Mouse (Mus musculus): ENCODE data around the gene Pramef17. TPM values are rescaled to one million over a fixed set of nuclear protein-coding genes. Genes with fewer than 3 reads are reported as not detected.
"Not testable (repeated sequence)": the region's sequence is repeated elsewhere in the genome, so short reads cannot be mapped to it uniquely, and the experiment has no call there.

Gene Pramef17
- polyA plus RNA-seq (2012; rRNA removed), result not detected in 2 replicates

GRCm38 (mm10) chr4:143994269-143994668, at the start of gene Pramef17:
Gene Pramef17 (minus strand): TSS chr4:143994369.
- not testable (repeated sequence) for DNase-seq (ENCODE audit: low read depth)

- not testable (repeated sequence) for DNase-seq (ENCODE audit: low read depth)
Measured at GRCm38 (mm10) chr4:143988126-143988525, 6.0 kb downstream of the Pramef17 start.

GRCm38 (mm10) chr4:143987475-143987941, 6.7 kb downstream of the Pramef17 start:
- DNase-seq (ENCODE audit: low read depth), result not testable (repeated sequence)

GRCm38 (mm10) chr4:143985733-143986132, 8.4 kb downstream of the Pramef17 start:
- not testable (repeated sequence) for DNase-seq (ENCODE audit: low read depth)

- not testable (repeated sequence) for DNase-seq (ENCODE audit: low read depth)
Measured at GRCm38 (mm10) chr4:143985165-143985564, 9.0 kb downstream of the Pramef17 start.

GRCm38 (mm10) chr4:143983446-143983845, 10.7 kb downstream of the Pramef17 start:
- DNase-seq (ENCODE audit: low read depth), result not testable (repeated sequence)

- DNase-seq (ENCODE audit: low read depth), result not testable (repeated sequence)
Measured at GRCm38 (mm10) chr4:143966850-143967249, 27.3 kb downstream of the Pramef17 start, which contains the start of gene Gm13101. Gene Gm13101 (minus strand): TSS chr4:143966950.

GRCm38 (mm10) chr4:143950916-143951315, 43.3 kb downstream of the Pramef17 start, which contains the start of gene Pramef25:
Gene Pramef25 (minus strand): TSS chr4:143951016.
- DNase-seq (ENCODE audit: low read depth), result not testable (repeated sequence)

Other genes starting within 250 kb of the Pramef17 start
- gene Gm13023, start 205.0 kb downstream of the Pramef17 start, polyA plus RNA-seq (2012; rRNA removed), result not detected in 2 replicates
- not detected in 2 replicates for gene Gm13084, start 178.3 kb downstream of the Pramef17 start, polyA plus RNA-seq (2012; rRNA removed)
- not detected in 2 replicates for gene Gm13103, start 147.9 kb downstream of the Pramef17 start, polyA plus RNA-seq (2012; rRNA removed)
- not detected in 2 replicates for gene Pramef6, start 94.0 kb downstream of the Pramef17 start, polyA plus RNA-seq (2012; rRNA removed)
- gene Pramef25, start 43.4 kb downstream of the Pramef17 start, polyA plus RNA-seq (2012; rRNA removed), result not detected in 2 replicates
- not detected in 2 replicates for gene Gm13101, start 27.4 kb downstream of the Pramef17 start, polyA plus RNA-seq (2012; rRNA removed)
- not detected in 2 replicates for gene Pramel4, start 64.8 kb upstream of the Pramef17 start, polyA plus RNA-seq (2012; rRNA removed)
- gene Gm13102, start 112.1 kb upstream of the Pramef17 start, polyA plus RNA-seq (2012; rRNA removed), result 0.05 TPM in 1 of 2 replicates, not detected in the other
- gene Oog3, start 168.3 kb upstream of the Pramef17 start, polyA plus RNA-seq (2012; rRNA removed), result not detected in 2 replicates
- not detected in 2 replicates for gene Oog2, start 196.3 kb upstream of the Pramef17 start, polyA plus RNA-seq (2012; rRNA removed)
- not detected in 2 replicates for gene C87977, start 218.9 kb upstream of the Pramef17 start, polyA plus RNA-seq (2012; rRNA removed)